Mouse (Mus musculus): Measurements from ENCODE around the gene Pkdcc. TPM values are rescaled to one million over a fixed set of nuclear protein-coding genes. Genes with fewer than 3 reads are reported as not detected.

The Pkdcc gene
- polyA plus RNA-seq, 2 experiments: 20.4 to 145 TPM

DNA sequence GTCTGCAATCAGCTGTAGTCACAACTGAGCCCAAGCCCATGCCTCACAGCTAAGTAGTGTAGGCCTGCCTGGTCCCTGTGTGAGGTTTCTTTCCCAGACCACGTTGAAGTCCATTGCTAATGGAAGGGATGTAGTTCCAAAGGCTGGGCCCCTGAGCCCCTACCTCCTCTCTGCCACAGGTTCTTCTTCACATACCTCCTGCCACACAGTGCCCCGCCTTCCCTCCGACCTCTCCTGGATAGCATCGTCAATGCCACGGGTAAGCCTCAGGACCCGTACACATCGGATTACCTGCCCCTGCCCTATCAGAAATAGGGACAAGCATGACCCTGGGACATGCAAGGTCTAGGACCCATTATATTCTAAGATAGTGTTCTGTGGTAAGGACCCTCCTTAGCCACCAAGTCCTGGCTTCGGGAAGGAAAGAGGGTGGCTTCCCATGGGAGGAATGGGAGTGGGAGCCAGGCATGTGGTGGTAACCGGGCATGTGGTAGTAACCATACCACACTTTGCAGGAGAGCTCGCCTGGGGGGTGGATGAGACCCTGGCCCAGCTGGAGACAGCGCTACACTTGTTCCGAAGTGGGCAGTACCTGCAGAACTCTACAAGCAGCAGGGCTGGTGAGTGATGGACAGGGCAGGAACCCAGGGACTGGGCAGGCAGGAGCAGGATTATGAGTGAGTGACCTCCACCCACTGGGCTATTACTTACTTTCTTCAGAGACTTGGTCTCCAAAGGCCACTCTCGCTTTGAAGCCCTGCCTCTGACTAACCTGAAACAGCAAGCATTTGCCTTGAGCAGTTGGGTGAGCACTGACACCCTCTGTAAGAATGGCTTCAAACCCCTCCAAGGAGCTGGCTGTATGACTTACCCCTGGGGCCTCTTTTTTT, 6.8 kb downstream of the Pkdcc start:
- ATAC-seq (ENCODE audit: low FRiP score, low read depth) (no peak), DNase-seq (ENCODE audit: low spot score) (no peak)
- Histone ChIP-seq H3K27me3 (ENCODE audit: control insufficient read depth, insufficient read depth, low read length) (peaks cover 78% of the 10 kb centered on the region), H3K4me2 (replicated peaks; ENCODE audit: low read depth, low read length, severe bottlenecking) (no peak overlapping the region), H3K36me3 (ENCODE audit: control insufficient read depth, insufficient read depth, low read length) (peaks cover 41% of the 10 kb centered on the region), H3K27ac (replicated peaks; ENCODE audit: low read depth, low read length) (no peak overlapping the region), H3K4me1 (ENCODE audit: control insufficient read depth, insufficient read depth, low read length) (peaks cover 24% of the 10 kb centered on the region), H3K9ac (ENCODE audit: low read depth, low read length, severe bottlenecking) (no peak overlapping the region), H3K9me3 (ENCODE audit: control insufficient read depth, low read length) (no peaks in the 10 kb centered on the region), H3K4me3 (replicated peaks; ENCODE audit: low read length) (no peak overlapping the region)
- no peak for TF ChIP-seq POLR2A (IDR thresholded peaks at IDR 0.05; ENCODE audit: borderline replicate concordance, extremely low read depth, insufficient read depth, insufficient read length)
- 70% methylated on average over 13 of the region's 13 CpGs for WGBS

DNA sequence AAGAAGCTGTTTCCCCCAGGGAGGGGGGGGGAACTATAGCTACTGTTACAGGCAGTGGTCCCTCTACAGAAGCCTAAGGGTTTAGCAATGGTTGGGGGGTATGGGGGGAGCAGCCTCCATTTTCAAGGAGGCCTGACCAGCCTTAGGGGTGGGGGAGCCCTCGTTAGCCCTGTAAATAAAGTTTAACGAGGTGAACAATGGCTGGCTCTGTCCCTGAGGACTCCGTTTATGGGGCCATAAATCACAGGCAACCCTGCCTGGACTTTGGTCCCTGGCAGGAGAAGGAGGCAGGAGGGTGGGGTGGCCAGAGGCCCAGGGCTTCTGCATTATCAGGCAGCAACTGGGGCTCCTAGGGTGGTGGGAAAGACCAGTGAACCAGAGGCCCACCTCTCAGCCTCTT, 7.6 kb downstream of the Pkdcc start:
- no peak overlapping the region for H3K4me2 ChIP-seq (replicated peaks; ENCODE audit: low read depth, low read length, severe bottlenecking)
- no peak overlapping the region for H3K9ac ChIP-seq (ENCODE audit: low read depth, low read length, severe bottlenecking)
- WGBS: 0% methylated on average over 3 of the region's 3 CpGs
- no peak for TF ChIP-seq POLR2A (IDR thresholded peaks at IDR 0.05; ENCODE audit: borderline replicate concordance, extremely low read depth, insufficient read depth, insufficient read length)
- no peaks in the 10 kb centered on the region for H3K9me3 ChIP-seq (ENCODE audit: control insufficient read depth, low read length)
- ATAC-seq (ENCODE audit: low FRiP score, low read depth): 0 out of 2 replicates have a peak, but pooled peaks have one; percentile 8
- peaks cover 76% of the 10 kb centered on the region for H3K27me3 ChIP-seq (ENCODE audit: control insufficient read depth, insufficient read depth, low read length)
- no peak overlapping the region for H3K27ac ChIP-seq (replicated peaks; ENCODE audit: low read depth, low read length)
- no peak for DNase-seq (ENCODE audit: low spot score)
- H3K4me1 ChIP-seq (ENCODE audit: control insufficient read depth, insufficient read depth, low read length): peaks cover 23% of the 10 kb centered on the region
- peaks cover 41% of the 10 kb centered on the region for H3K36me3 ChIP-seq (ENCODE audit: control insufficient read depth, insufficient read depth, low read length)
- no peak overlapping the region for H3K4me3 ChIP-seq (replicated peaks; ENCODE audit: low read length)

DNA sequence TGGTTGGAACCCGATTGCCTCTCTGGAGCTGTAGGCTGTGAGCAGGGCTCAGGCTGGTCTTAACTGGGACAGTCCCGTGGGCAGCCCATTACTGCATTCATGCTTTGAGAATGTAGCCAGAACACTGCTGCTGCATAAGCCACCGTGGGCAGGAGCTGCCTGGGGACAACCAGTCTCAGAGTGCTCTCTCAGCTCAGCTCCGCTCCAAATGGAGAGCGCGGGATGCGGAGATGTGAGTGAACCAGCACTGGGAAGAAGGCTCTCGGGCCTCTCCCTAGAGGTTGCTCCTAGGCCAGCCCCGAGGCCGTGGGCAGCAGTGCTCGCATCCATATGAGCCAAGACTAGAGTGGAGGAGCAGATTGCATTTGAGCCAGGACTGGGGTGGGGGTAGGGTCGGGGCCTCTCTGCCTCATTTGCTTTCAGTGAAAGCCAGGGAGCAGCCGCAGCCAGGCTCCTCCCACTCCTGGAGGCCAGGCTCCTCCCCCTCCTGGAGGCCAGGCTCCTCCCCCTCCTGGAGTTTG, 9.4 kb downstream of the Pkdcc start:
- Histone ChIP-seq H3K4me1 (ENCODE audit: control insufficient read depth, insufficient read depth, low read length) (peaks cover 10% of the 10 kb centered on the region), H3K9me3 (ENCODE audit: control insufficient read depth, low read length) (no peaks in the 10 kb centered on the region), H3K4me2 (replicated peaks; ENCODE audit: low read depth, low read length, severe bottlenecking) (no peak overlapping the region), H3K4me3 (replicated peaks; ENCODE audit: low read length) (no peak overlapping the region), H3K36me3 (ENCODE audit: control insufficient read depth, insufficient read depth, low read length) (peaks cover 41% of the 10 kb centered on the region), H3K27me3 (ENCODE audit: control insufficient read depth, insufficient read depth, low read length) (peaks cover 76% of the 10 kb centered on the region), H3K9ac (ENCODE audit: low read depth, low read length, severe bottlenecking) (no peak overlapping the region), H3K27ac (replicated peaks; ENCODE audit: low read depth, low read length) (no peak overlapping the region)
- DNase-seq (ENCODE audit: low spot score): no peak
- ATAC-seq (ENCODE audit: low FRiP score, low read depth): no peak
- TF ChIP-seq POLR2A (IDR thresholded peaks at IDR 0.05; ENCODE audit: borderline replicate concordance, extremely low read depth, insufficient read depth, insufficient read length): no peak
- 48% methylated on average over 11 of the region's 13 CpGs for WGBS

DNA sequence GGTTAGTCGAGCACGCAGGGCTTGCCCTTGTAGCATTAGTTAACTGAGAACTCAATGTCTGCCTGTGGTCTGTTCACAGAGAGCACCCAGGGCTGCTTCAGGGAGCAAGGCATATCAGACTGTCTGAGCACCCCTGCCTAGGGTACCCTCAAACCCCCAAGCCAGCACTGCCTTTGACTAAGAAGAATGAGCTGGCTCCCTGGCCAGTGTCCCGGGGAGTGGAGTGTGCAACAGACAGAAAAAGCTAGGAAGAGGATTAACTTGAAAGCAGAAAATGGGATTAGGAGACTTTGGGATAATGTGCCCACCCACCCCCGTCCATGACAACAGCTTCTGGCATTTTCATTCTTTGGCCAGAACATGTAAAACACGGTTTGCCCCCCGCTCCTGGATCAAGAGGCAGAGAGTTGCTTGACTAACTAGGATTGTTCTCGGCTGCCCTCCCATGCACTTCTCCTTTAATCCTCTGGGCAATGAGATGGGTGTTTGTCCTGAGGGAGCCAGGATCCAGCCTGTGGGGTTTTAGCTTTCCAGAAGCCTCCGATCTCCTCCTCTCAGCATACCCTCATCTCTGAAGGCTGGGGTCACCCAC, 11.4 kb downstream of the Pkdcc start:
- Histone ChIP-seq H3K27me3 (ENCODE audit: control insufficient read depth, insufficient read depth, low read length) (peaks cover 70% of the 10 kb centered on the region), H3K4me2 (replicated peaks; ENCODE audit: low read depth, low read length, severe bottlenecking) (no peak overlapping the region), H3K9me3 (ENCODE audit: control insufficient read depth, low read length) (no peaks in the 10 kb centered on the region), H3K36me3 (ENCODE audit: control insufficient read depth, insufficient read depth, low read length) (peaks cover 38% of the 10 kb centered on the region), H3K4me3 (replicated peaks; ENCODE audit: low read length) (no peak overlapping the region), H3K4me1 (ENCODE audit: control insufficient read depth, insufficient read depth, low read length) (peaks cover 5% of the 10 kb centered on the region), H3K27ac (replicated peaks; ENCODE audit: low read depth, low read length) (no peak overlapping the region), H3K9ac (ENCODE audit: low read depth, low read length, severe bottlenecking) (no peak overlapping the region)
- no peak for TF ChIP-seq POLR2A (IDR thresholded peaks at IDR 0.05; ENCODE audit: borderline replicate concordance, extremely low read depth, insufficient read depth, insufficient read length)
- 70% methylated on average over 8 of the region's 8 CpGs for WGBS
- DNase-seq (ENCODE audit: low spot score): no peak
- no peak for ATAC-seq (ENCODE audit: low FRiP score, low read depth)

- no peak overlapping the region for H3K4me3 ChIP-seq (replicated peaks; ENCODE audit: low read length)
- H3K4me1 ChIP-seq (ENCODE audit: control insufficient read depth, insufficient read depth, low read length): no peaks in the 10 kb centered on the region
- no peak overlapping the region for H3K4me2 ChIP-seq (replicated peaks; ENCODE audit: low read depth, low read length, severe bottlenecking)
- TF ChIP-seq POLR2A (IDR thresholded peaks at IDR 0.05; ENCODE audit: borderline replicate concordance, extremely low read depth, insufficient read depth, insufficient read length): no peak
- H3K9me3 ChIP-seq (ENCODE audit: control insufficient read depth, low read length): no peaks in the 10 kb centered on the region
- WGBS: 69% methylated on average over 11 of the region's 11 CpGs
- ATAC-seq (ENCODE audit: low FRiP score, low read depth) (no peak), DNase-seq (ENCODE audit: low spot score) (no peak)
- no peak overlapping the region for H3K27ac ChIP-seq (replicated peaks; ENCODE audit: low read depth, low read length)
- H3K27me3 ChIP-seq (ENCODE audit: control insufficient read depth, insufficient read depth, low read length): peaks cover 40% of the 10 kb centered on the region; the same call in 1 of the 2 replicates
- no peak overlapping the region for H3K9ac ChIP-seq (ENCODE audit: low read depth, low read length, severe bottlenecking)
- H3K36me3 ChIP-seq (ENCODE audit: control insufficient read depth, insufficient read depth, low read length): peaks cover 1% of the 10 kb centered on the region; the same call in 1 of the 2 replicates
Observed at GRCm38 (mm10) chr17:83231357-83231756, 16.3 kb downstream of the Pkdcc start.
